Mouse (Mus musculus) left cerebral cortex, postnatal 36 days (tissue): ENCODE measurements around the gene Nsmce1. TPM values are rescaled to one million over a fixed set of nuclear protein-coding genes. Genes with fewer than 3 reads are reported as not detected.

ENCODE experiments used
- DNase-seq, 2 experiments: peaks; one replicate each; pipeline ENCODE4 v3.0.0; 2021 to 2022; ENCODE audit warnings: low spot score in 2 of 2, mixed read lengths in 1 of 2
- intact Hi-C: fragments of 180-260 bp; cut with DNase I; formaldehyde crosslinking; loops from one replicate; pipeline ENCODE4 v1.15.1; 2025
- total RNA-seq, 2 experiments: library from RNA; stranded (reverse); gene quantifications; 2 replicates each; pipeline ENCODE4 v1.2.3; 2021

The Nsmce1 gene
- total RNA-seq, 2 experiments from 2014 or later = 13.2 to 15.0 TPM

- intact Hi-C loops = no loop called here
- no peak for DNase-seq
Observed at GRCm38 (mm10) chr7:125495864-125496440, 4.6 kb upstream of the Nsmce1 start.

GRCm38 (mm10) chr7:125492551-125492950 is 1.2 kb upstream of the Nsmce1 start:
- intact Hi-C loops = loop anchor here (5.0 kb wide), 2 partner anchors 60 to 90 kb away; partner anchors contain the start of gene Il4ra
- DNase-seq = no peak

GRCm38 (mm10) chr7:125491760-125492159 is 364 bp upstream of the Nsmce1 start:
- intact Hi-C loops = loop anchor here (5.0 kb wide), 2 partner anchors 61 to 91 kb away; partner anchors contain the start of gene Il4ra
- DNase-seq = no peak

GRCm38 (mm10) chr7:125489636-125490035 is 1.8 kb downstream of the Nsmce1 start:
- no peak for DNase-seq
- intact Hi-C loops = loop anchor here (5.0 kb wide), 2 partner anchors 63 to 93 kb away; partner anchors contain the start of gene Il4ra

GRCm38 (mm10) chr7:125488706-125489105 is 2.7 kb downstream of the Nsmce1 start:
- no peak for DNase-seq
- intact Hi-C loops = no loop called here

- intact Hi-C loops = no loop called here
- DNase-seq = no peak
Observed at GRCm38 (mm10) chr7:125487126-125487525, 4.3 kb downstream of the Nsmce1 start.

GRCm38 (mm10) chr7:125486121-125486630 is 5.2 kb downstream of the Nsmce1 start:
- no peak for DNase-seq
- intact Hi-C loops = no loop called here

- intact Hi-C loops = no loop called here
- no peak for DNase-seq
Observed at GRCm38 (mm10) chr7:125484791-125485190, 6.6 kb downstream of the Nsmce1 start.

- DNase-seq = no peak
- intact Hi-C loops = no loop called here
Observed at GRCm38 (mm10) chr7:125482886-125483285, 8.5 kb downstream of the Nsmce1 start.

- no peak for DNase-seq
- intact Hi-C loops = no loop called here
Observed at GRCm38 (mm10) chr7:125482339-125482738, 9.1 kb downstream of the Nsmce1 start.

GRCm38 (mm10) chr7:125480518-125480917 is 10.9 kb downstream of the Nsmce1 start:
- intact Hi-C loops = no loop called here
- no peak for DNase-seq

- DNase-seq = no peak
- intact Hi-C loops = no loop called here
Observed at GRCm38 (mm10) chr7:125478391-125478984, 12.9 kb downstream of the Nsmce1 start.

GRCm38 (mm10) chr7:125475601-125476251 is 15.7 kb downstream of the Nsmce1 start:
- DNase-seq = no peak
- intact Hi-C loops = no loop called here

GRCm38 (mm10) chr7:125474535-125474934 is 16.9 kb downstream of the Nsmce1 start:
- intact Hi-C loops = no loop called here
- no peak for DNase-seq

- intact Hi-C loops = loop anchor here (1.0 to 2.0 kb wide), 2 partner anchors 109 to 167 kb away; no protein-coding TSS in a partner anchor
- DNase-seq = peak; percentile 62 to 77
Observed at GRCm38 (mm10) chr7:125471991-125472741, 19.2 kb downstream of the Nsmce1 start.

- intact Hi-C loops = loop anchor here (2.0 kb wide), 1 partner anchor 168 kb away; no protein-coding TSS in a partner anchor
Observed at GRCm38 (mm10) chr7:125470901-125471300, 20.5 kb downstream of the Nsmce1 start.

GRCm38 (mm10) chr7:125469937-125470336 is 21.5 kb downstream of the Nsmce1 start:
- intact Hi-C loops = loop anchor here (2.0 kb wide), 1 partner anchor 169 kb away; no protein-coding TSS in a partner anchor
- DNase-seq = peak; percentile 53 to 63

More at GRCm38 (mm10) chr7:125470901-125471300, 20.5 kb downstream of the Nsmce1 start:
- no peak for DNase-seq

GRCm38 (mm10) chr7:125462200-125462599 is 29.2 kb downstream of the Nsmce1 start:
- DNase-seq = no peak
- intact Hi-C loops = no loop called here

GRCm38 (mm10) chr7:125453671-125454070 is 37.7 kb downstream of the Nsmce1 start:
- intact Hi-C loops = no loop called here
- DNase-seq = no peak

- intact Hi-C loops = no loop called here
Observed at GRCm38 (mm10) chr7:125451078-125451477, 40.3 kb downstream of the Nsmce1 start.

More at GRCm38 (mm10) chr7:125451078-125451477, 40.3 kb downstream of the Nsmce1 start:
- DNase-seq = no peak
